Mouse (Mus musculus): Measurements from ENCODE around the gene Retsat. TPM values are rescaled to one million over a fixed set of nuclear protein-coding genes. Genes with fewer than 3 reads are reported as not detected.

Retsat gene
- polyA plus RNA-seq, 3 experiments from 2014 or later: 3.9 to 5.5 (median 4.1) TPM

GRCm38 (mm10) chr6:72590111-72590510 is 8.2 kb upstream of the Retsat start:
- ATAC-seq: no peak

GRCm38 (mm10) chr6:72593011-72593803 is 5.1 kb upstream of the Retsat start:
- no peak for ATAC-seq

- no peak for ATAC-seq
Measured at GRCm38 (mm10) chr6:72593914-72594313, 4.4 kb upstream of the Retsat start.

- ATAC-seq: no peak
Measured at GRCm38 (mm10) chr6:72597083-72597874, 996 bp upstream of the Retsat start.

- no peak for ATAC-seq
Measured at GRCm38 (mm10) chr6:72598791-72599557, 699 bp downstream of the Retsat start.

GRCm38 (mm10) chr6:72600216-72600615 is 1.9 kb downstream of the Retsat start:
- ATAC-seq: no peak

GRCm38 (mm10) chr6:72600771-72601170 is 2.5 kb downstream of the Retsat start:
- no peak for ATAC-seq

- ATAC-seq: peak; percentile 71
Measured at GRCm38 (mm10) chr6:72601732-72602131, 3.5 kb downstream of the Retsat start.

- no peak for ATAC-seq
Measured at GRCm38 (mm10) chr6:72604066-72604465, 5.8 kb downstream of the Retsat start.

- no peak for ATAC-seq
Measured at GRCm38 (mm10) chr6:72607060-72607459, 8.8 kb downstream of the Retsat start.

- ATAC-seq: no peak
Measured at GRCm38 (mm10) chr6:72607676-72608075, 9.4 kb downstream of the Retsat start.

- ATAC-seq: no peak
Measured at GRCm38 (mm10) chr6:72608662-72609184, 10.4 kb downstream of the Retsat start.

GRCm38 (mm10) chr6:72610261-72610660 is 12.0 kb downstream of the Retsat start:
- ATAC-seq: no peak

- ATAC-seq: no peak
Measured at GRCm38 (mm10) chr6:72615151-72615550, 16.9 kb downstream of the Retsat start.

- peak; percentile 25 for ATAC-seq
Measured at GRCm38 (mm10) chr6:72615561-72616375, 17.5 kb downstream of the Retsat start.

GRCm38 (mm10) chr6:72616643-72617288 is 18.5 kb downstream of the Retsat start, which contains the start of gene Tgoln1:
Tgoln1 (minus strand) TSS chr6:72617000.
- peak; percentile 92 for ATAC-seq

- no peak for ATAC-seq
Measured at GRCm38 (mm10) chr6:72619734-72620532, 21.7 kb downstream of the Retsat start.

- ATAC-seq: no peak
Measured at GRCm38 (mm10) chr6:72620920-72621319, 22.6 kb downstream of the Retsat start.

- ATAC-seq: no peak
Measured at GRCm38 (mm10) chr6:72622917-72623316, 24.6 kb downstream of the Retsat start.

GRCm38 (mm10) chr6:72623661-72624402 is 25.6 kb downstream of the Retsat start:
- ATAC-seq: no peak
